Mouse (Mus musculus) erythroblast, embryonic 14.5 days (primary cell): ENCODE measurements around the gene Samd4.

Experiments
- GATA1 ChIP-seq: IDR thresholded peaks from 2 replicates; pipeline ENCODE4 v1.6.1; 2012; ENCODE audit warnings: low read length, inconsistent platforms, mixed read lengths
- TAL1 ChIP-seq: IDR thresholded peaks from 3 replicates; pipeline ENCODE4 v1.6.1; 2012; ENCODE audit warnings: low read length, inconsistent platforms, mixed read lengths

DNA sequence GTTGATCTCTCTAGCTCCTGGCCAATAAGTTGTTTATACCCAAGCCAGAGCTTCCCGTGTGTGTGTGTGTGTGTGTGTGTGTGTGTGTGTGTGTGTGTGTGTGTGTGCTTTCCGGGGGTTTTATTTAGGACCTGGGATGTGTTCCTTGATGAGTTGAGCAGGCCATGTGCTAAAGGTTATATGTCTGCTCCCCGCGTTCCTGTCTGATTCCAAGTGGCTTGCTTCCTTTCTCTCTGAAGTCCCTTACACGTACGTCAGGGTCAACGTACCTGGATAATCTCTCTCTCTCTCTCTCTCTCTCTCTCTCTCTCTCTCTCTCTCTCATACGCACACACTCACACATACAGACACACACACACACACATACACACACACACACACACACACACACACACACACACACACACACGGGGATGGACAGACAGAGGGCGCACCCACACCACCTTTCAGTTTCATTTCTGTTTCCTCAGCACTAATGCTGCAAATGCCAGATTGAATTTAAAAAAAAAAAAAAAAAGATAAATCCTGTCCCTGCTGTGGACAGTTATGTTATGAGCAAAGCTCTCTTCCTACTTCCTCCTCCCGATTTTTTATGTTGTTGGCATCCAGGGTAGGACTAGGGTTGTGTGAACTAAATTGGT is 117.6 kb downstream of the Samd4 start:
- TF ChIP-seq GATA1 (no peak), TAL1 (no peak)
